8 mouse cellular contexts compared by ENCODE assay signal in genomic region chr13:94062349-94063111, GRCm38 (mm10). TPM values are rescaled to one million over a fixed set of nuclear protein-coding genes. Genes with fewer than 3 reads are reported as not detected.
DNase-seq lines count a peak whose midpoint lies in the region; ATAC-seq lines count a peak whose summit lies in the region.

No protein-coding gene starts in this region.

- H3K36me3 ChIP-seq in embryonic facial prominence, embryonic 10.5 days (replicated peaks) = peaks cover 5% of the 10 kb centered on the region; the same call in 1 of the 2 replicates
- H3K36me3 ChIP-seq in intestine, embryonic 15.5 days = no peaks in the 10 kb centered on the region
- H3K36me3 ChIP-seq in liver, embryonic 16.5 days (ENCODE audit: control insufficient read depth, insufficient read depth) = no peaks in the 10 kb centered on the region

- no peaks in the 10 kb centered on the region for H3K9me3 ChIP-seq in embryonic facial prominence, embryonic 10.5 days
- no peaks in the 10 kb centered on the region for H3K9me3 ChIP-seq in intestine, embryonic 15.5 days
- H3K9me3 ChIP-seq in liver, embryonic 16.5 days (replicated peaks; ENCODE audit: control insufficient read depth, low read length) = no peaks in the 10 kb centered on the region

- peaks cover 57% of the 10 kb centered on the region for H3K27me3 ChIP-seq in embryonic facial prominence, embryonic 10.5 days (replicated peaks; ENCODE audit: low read depth, poor library complexity, severe bottlenecking)
- no peaks in the 10 kb centered on the region for H3K27me3 ChIP-seq in intestine, embryonic 15.5 days (replicated peaks)
- peaks cover 23% of the 10 kb centered on the region for H3K27me3 ChIP-seq in liver, embryonic 16.5 days (ENCODE audit: control insufficient read depth, insufficient read depth, low read depth, low read length)

- H3K4me3 ChIP-seq in embryonic facial prominence, embryonic 10.5 days = peak overlapping the region; percentile 44
- 0 out of 2 replicates have a peak overlapping the region, but pooled peaks have one; percentile 4 for H3K4me3 ChIP-seq in intestine, embryonic 15.5 days (replicated peaks)
- no peak overlapping the region for H3K4me3 ChIP-seq in liver, embryonic 16.5 days (ENCODE audit: low read depth, low read length)

- DNase-seq in retina, postnatal 1 day = peak; percentile 48
- no peak for DNase-seq in retina, embryonic 14.5 days (ENCODE audit: low spot score)
- DNase-seq in embryonic facial prominence, embryonic 10.5 days (ENCODE audit: low spot score) = peak; percentile 59
- no peak for DNase-seq in left cerebral cortex, postnatal 25 days (ENCODE audit: low spot score in 2 of 2)
- no peak for DNase-seq in frontal cortex, postnatal 36 days (ENCODE audit: low spot score in 2 of 2)
- DNase-seq in spleen, adult 18-20 months = no peak

- ATAC-seq in intestine, embryonic 15.5 days = peak; percentile 66
- ATAC-seq in liver, embryonic 16.5 days (ENCODE audit: low read depth) = peak; percentile 31; the same call in 1 of the 2 replicates

- WGBS in embryonic facial prominence, embryonic 10.5 days = 17% methylated on average over 21 of the region's 21 CpGs
- 14% methylated on average over 21 of the region's 21 CpGs for WGBS in intestine, embryonic 15.5 days
- 12% methylated on average over 21 of the region's 21 CpGs for WGBS in liver, embryonic 16.5 days (ENCODE audit: insufficient replicate concordance)

- H3K9ac ChIP-seq in intestine, embryonic 15.5 days = no peak overlapping the region
- H3K9ac ChIP-seq in liver, embryonic 16.5 days (ENCODE audit: low read depth, low read length) = no peak overlapping the region

- intact Hi-C loops in left cerebral cortex, postnatal 25 days (cut with DNase I) = loop anchor here (10.0 kb wide), 1 partner anchor 268 kb away; no protein-coding TSS in a partner anchor

- H3K4me1 ChIP-seq in embryonic facial prominence, embryonic 10.5 days = peaks cover 93% of the 10 kb centered on the region
- peaks cover 11% of the 10 kb centered on the region for H3K4me1 ChIP-seq in intestine, embryonic 15.5 days (replicated peaks)
- H3K4me1 ChIP-seq in liver, embryonic 16.5 days (ENCODE audit: control insufficient read depth, low read depth, low read length) = peaks cover 9% of the 10 kb centered on the region

- peak overlapping the region; percentile 45 for H3K4me2 ChIP-seq in intestine, embryonic 15.5 days (replicated peaks)
- H3K4me2 ChIP-seq in liver, embryonic 16.5 days (ENCODE audit: low read depth, low read length) = peak overlapping the region; percentile 24

- peak overlapping the region; percentile 11; the same call in 1 of the 2 replicates for H3K27ac ChIP-seq in embryonic facial prominence, embryonic 10.5 days (replicated peaks)
- 0 out of 2 replicates have a peak overlapping the region, but pooled peaks have one; percentile 20 for H3K27ac ChIP-seq in intestine, embryonic 15.5 days
- H3K27ac ChIP-seq in liver, embryonic 16.5 days (ENCODE audit: low read length) = no peak overlapping the region

RNA-seq across cellular contexts. Expression of gene Lhfpl2, which starts 4.9 kb away (rescaled TPM):
- 31.1 and 34.2 TPM in 2 replicates for polyA plus RNA-seq in embryonic facial prominence, embryonic 10.5 days (2016; fragmentation: Nextera tagmentation; extraction: Ambion mirVana)
- 19.4 and 19.8 TPM in 2 replicates for polyA plus RNA-seq in intestine, embryonic 15.5 days (2015; fragmentation: Nextera tagmentation; extraction: Ambion mirVana)
- polyA plus RNA-seq in liver, embryonic 16.5 days (2015; fragmentation: Nextera tagmentation; extraction: Ambion mirVana) = 3.8 and 3.9 TPM in 2 replicates
- total RNA-seq in left cerebral cortex, postnatal 25 days (2021) = 10 to 100 TPM; 13.2 to 18.7 TPM

Comparison
In these comparisons a context has a peak if more than half of its experiments do, and no peak if none do; other contexts are left out.
1. DNase-seq: peak in retina, postnatal 1 day (single experiment) and embryonic facial prominence, embryonic 10.5 days (single experiment); none in retina, embryonic 14.5 days (single experiment), left cerebral cortex, postnatal 25 days (0 of 2), frontal cortex, postnatal 36 days (0 of 2) and spleen, adult 18-20 months (0 of 2).